Mouse (Mus musculus): ENCODE measurements around the gene Adora1.

DNA sequence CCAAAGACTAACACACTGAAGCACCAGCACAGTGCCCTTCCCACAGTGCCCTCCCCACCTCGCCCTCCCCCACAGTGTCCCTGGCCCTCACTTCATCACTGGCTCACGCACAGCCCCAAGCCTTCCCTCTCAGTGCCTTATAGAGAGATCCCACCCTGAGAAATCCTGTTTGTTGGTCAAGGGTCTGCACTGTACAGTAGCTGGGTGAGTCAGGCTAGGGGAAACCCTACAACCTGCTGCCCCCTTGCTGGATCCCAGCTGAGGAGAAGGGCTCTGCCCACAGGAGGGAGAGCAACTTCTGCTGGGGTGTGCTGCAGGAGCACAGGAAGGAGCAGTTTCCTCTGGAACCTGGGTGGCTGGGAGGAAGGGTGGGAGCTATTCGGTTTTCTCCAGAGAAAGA, 911 bp upstream of the Adora1 start:
- TF ChIP-seq MAX (IDR thresholded peaks at IDR 0.05; ENCODE audit: low read depth) (no peak), POLR2A (IDR thresholded peaks at IDR 0.05; ENCODE audit: insufficient read length, low read depth) (no peak), TCF12 (IDR thresholded peaks at IDR 0.05; ENCODE audit: insufficient read depth, poor library complexity, severe bottlenecking) (no peak), E2F4 (IDR thresholded peaks at IDR 0.05; ENCODE audit: insufficient read depth) (no peak), CEBPB (IDR thresholded peaks at IDR 0.05; ENCODE audit: insufficient read depth, poor library complexity, severe bottlenecking) (no peak), MYOG (IDR thresholded peaks at IDR 0.05; ENCODE audit: control insufficient read depth in 1 of 3, insufficient read depth in 1 of 3, insufficient read length in 2 of 3, low read depth in 2 of 3) (no peak), REST (IDR thresholded peaks at IDR 0.05; ENCODE audit: insufficient read depth, insufficient read length) (no peak), TCF3 (IDR thresholded peaks at IDR 0.05; ENCODE audit: insufficient read length, low read depth) (no peak)
